Mouse (Mus musculus): ENCODE measurements around the gene Rnf182.

Gene Rnf182

DNA sequence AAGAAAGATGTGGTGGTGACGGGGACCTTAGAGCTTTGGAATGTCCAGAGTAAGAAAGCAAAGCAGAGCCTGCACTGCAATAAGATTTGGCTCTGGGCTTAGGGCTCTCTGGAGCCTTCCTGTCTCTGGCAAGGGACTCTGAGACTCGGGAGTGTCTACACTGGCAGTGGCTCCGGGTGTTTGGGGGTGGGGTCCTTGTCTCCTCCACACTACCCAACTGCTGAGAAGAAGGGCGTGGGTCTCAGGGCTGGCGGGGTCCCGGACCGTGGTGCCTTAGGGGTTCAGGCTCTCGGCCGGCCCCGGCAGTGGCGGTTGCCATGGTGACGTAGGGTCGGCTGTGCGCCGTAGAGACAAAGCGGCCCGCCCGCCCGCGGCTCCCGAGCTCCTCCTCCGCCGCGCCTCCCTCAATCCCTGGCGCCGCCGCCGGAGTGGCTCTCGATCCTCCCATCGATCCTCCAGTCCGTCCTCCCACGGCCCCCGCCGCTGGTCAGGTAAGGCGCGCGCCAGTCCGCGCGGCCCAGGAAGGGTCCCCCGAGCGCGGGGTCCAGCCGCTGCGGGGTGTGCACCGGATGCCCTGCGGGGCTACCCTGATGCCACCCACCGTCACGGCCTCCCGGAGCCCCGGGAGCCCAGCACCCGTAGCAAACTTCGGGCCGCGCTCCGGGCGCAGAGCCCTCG lies at the start of gene Rnf182:
Gene Rnf182, plus strand, starts transcription at position 134 of the 678 bp plus-strand sequence.
- peak; percentile 84 to 90 for DNase-seq

DNA sequence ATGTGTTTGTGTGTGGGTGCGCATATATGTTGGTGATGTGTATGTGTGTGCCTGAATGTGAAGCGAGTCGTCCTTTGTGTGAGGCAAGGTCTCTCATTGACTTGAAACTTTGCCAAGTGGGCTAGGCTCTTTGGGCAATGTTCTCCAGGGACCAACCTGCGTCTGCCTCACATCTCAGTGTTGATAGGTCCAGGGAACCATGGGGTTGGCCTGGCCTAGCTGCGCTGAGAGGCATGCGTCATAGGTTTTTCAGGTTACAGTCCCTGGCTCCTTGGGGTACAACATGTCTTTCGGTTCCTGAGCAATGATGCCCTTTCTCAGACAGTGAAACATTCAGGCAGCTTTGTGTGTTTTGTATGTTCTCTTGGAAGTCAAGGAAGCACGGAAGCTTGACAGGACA lies 49.3 kb upstream of the Rnf182 start:
- DNase-seq: no peak

DNA sequence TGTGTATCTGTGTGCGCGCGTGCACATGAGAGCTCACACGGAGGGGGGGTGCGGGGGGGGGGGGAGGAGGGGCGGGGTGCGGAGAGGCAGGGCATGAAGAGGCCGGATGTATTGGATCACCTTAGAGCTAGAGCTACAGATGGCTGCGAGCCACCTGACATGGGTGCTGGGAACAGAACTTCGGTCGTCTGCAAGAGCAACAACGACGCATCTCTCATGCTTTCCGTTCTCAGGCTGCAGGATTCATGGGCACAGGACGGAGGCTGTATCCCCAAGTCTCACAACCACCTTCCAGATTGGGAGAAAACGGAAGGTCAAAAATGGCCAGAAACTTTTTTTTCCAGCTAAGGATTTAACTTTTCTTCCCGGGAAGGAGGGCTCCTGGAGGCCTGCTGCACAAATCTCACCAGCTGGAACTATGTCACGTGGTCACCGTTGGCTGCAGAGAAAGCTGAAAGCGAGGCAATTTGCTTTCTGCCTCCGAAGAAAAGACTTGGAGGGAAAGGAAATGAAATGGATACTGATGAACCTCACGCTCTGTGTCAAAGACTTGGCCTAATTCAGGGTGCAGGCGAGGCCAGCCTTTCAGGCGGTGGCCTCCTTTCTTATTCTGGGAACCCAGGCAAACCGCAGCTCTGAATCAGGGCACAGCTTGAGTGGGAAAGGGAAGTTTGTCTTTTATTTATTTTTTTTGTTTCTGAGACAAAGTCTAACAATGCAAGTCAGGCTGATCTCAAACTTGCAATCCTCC lies 48.2 kb upstream of the Rnf182 start:
- DNase-seq: no peak

DNA sequence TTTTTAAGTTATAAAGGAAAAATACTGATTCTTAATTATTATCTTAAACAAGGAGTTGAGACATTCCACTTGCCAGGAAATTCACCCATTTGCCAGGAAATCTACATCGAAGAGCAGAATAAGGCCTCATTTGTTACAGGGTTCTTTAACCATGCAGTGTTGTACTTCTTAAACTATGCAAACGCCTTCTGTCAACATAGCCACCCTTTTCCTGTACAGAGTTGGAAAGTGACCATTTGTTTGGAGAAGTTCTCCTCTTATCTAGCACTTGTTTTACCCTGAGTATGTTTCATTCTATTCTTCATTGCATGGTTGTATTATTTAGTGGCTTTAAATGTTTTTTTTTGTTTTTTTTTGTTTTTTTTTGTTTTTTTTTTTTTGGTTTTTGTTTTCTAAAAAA lies 41.5 kb upstream of the Rnf182 start:
- no peak for DNase-seq

DNA sequence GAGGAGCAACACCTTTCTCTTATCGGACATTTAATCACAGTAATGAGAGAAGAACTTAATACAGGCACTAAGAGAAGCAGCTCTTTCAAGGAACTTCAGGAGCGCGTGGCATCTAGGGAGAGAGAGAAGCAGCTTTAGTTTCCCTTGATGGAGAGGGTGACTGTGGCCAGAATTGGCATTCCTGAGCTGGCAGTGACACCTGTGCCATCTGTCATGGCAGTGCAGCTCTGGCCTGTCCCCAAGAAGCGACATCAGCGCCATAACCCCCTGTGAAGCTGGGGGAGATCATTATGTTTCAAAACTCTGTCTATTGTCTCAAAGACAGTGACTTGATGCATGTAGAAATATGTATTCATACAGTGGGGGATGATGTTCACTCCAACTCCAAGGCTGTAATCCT lies 40.1 kb upstream of the Rnf182 start:
- peak; percentile 87 to 88 for DNase-seq

GRCm38 (mm10) chr13:43577254-43577653 lies 38.3 kb upstream of the Rnf182 start:
- DNase-seq: peak in 1 of 2 experiments; percentile 57

DNA sequence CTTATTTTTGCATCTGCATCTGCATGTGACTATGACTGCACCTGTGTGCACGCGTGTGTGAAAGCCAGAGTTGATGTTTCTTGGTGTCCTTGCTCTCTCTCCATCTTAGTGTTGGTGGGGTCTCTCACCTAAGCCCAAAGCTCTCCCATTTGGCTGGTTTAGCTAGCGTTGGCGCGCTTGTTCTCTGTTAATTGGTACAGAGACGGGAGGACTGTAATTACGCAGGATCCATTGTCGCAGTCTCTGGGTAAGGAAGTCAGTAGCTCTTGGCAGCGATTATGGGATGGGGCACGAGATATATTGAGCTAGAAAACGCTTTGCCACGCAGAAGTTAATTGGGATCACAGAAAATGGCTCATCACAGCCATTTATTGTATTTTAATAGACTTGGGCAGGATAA lies 37.7 kb upstream of the Rnf182 start:
- no peak for DNase-seq

DNA sequence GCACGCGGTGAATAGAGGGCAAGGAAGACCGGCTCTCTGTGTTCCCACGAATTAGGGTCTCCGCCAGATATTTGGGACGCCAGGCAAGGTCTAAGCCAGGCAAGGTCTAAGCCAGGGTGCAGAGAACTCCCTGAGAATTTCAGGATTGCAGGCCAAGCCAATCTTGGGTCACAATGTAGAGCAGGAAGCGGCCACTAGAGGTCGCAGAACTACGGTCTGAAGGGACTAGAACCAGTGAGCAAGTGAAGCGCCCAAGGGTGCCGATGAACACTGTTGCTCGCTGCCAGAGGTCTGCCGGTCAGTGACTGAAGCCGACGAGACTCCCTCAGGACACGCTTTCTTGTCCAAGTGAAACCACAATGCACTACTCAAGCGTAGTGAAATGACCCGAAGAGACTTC lies 35.8 kb upstream of the Rnf182 start:
- DNase-seq: peak; percentile 76 to 82

GRCm38 (mm10) chr13:43580661-43581060 lies 34.8 kb upstream of the Rnf182 start:
- no peak for DNase-seq

DNA sequence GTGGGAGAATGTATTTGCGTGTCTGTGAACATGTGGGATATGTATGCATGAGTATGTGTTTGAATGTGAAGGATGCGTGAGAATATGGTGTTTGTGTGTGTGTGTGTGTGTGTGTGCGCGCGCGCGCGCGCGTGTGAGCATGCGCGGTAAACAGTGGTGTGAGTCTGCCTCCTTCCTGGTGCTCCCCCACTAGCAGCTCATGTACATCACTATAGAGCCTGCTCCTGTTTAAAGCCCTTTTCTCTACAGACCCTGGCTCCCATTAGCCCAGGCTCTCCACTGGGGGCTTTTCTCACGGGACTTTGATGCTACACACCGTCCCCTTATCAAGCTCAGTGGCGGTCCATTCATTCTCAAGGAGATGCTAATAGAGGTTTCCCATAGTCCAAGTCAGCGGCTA lies 32.5 kb upstream of the Rnf182 start:
- DNase-seq: no peak

DNA sequence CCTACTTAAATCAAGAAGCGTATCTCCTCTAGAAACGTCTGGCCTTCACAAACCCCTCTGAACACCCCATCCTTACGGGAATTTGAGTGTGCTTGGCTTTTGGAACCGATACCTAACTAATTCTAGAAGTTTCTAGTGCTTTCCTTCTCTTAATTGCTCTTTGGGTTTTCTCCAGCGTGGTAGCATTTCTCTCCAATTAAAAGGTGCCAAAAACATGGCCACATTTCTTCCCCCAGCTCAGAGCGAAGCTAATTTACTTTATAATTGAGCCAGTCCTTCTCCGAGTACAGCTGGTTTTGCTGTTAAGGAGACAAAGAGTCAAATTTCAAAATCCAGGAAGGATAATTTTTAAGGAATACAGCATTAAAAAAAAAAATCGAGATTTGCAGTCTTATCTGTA lies 32.0 kb upstream of the Rnf182 start:
- no peak for DNase-seq

- no peak for DNase-seq
Measured at GRCm38 (mm10) chr13:43585335-43585734, 30.2 kb upstream of the Rnf182 start.

GRCm38 (mm10) chr13:43586966-43587365 lies 28.5 kb upstream of the Rnf182 start:
- DNase-seq: no peak

DNA sequence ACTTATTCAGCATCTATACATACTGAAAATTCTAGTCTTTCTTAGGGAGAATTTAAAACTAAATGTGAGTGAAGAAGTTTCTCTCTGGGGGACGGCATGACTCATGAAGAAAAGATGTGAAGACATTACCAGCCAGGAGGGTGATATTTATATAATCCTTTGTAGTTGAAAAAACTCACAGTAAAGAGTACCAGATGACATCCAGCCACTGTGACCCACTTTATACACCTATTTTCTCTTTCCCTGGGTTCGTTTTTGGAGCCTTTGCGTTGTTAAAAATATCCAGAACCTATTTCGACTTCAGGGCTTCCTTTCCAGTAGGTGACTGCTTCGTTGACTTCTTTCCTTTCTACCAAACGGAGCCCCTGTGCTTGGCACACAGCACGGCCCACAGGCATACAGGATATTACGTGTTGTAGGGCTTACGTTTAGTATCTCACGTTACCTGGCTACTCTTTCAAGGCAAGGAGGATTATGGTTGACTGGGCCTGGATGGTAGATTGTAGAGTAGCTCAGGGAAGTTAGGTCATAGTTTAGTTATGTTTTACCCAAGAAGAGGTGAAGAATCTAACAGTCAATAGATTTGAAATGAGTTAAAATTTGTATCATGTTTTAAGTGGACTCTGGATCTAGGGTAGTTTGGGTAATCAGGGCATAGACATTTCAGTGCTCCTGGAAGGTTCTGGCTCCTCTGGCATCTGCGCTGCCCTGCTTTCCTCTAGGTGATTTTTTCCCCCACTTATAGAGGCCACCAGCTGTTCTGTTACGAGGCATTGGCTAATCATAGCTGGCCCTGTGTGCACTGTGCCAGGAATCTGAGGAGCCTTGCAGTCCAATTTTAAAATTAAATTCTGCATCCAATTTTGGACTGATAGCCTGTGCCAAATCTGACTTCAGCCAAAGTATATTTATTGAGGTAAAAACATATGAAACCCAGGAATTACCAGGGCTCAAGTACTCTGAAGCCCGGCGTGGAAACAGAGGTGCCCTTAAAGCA lies 27.4 kb upstream of the Rnf182 start:
- peak; percentile 39 to 46 for DNase-seq

DNA sequence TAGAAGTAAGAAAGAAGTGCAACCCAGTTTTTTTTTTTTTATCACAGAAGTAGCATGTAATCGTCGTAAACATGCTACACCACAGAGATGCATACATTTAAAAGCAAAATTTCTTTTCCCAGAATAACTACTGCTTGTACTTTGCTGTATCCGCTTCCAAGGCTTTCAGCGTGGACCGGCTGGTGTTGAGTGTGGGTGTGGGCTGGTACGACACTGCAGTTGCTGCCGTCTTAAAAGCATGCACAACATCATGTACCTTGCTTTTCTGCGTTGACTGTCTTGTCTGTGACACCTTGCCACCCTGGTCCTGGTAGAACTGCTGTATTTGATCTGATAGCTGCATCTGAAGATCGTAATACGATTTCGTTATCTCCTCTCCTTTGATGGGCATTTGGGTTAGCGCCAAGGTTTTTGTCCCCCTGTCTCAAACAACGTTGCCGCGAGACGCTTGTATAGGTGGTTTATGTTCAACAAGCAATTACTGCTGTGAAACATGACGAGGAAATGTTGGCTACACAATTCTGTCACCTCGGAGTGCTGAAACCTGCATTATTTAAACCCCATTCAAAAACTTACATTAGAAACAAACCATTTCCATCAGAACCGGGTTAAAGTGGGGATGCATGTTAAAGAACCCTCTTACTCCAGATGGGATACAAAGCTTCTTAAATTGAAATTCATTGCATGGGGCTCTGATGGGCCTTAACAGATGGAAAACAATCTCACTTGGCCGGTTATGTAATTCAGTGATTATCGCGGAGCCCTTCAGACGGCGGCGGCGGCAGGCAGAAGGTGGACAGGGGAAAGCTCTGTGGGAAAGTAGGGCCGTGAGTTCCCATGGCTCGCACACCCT lies 23.5 kb upstream of the Rnf182 start:
- DNase-seq: peak; percentile 64 to 67

DNA sequence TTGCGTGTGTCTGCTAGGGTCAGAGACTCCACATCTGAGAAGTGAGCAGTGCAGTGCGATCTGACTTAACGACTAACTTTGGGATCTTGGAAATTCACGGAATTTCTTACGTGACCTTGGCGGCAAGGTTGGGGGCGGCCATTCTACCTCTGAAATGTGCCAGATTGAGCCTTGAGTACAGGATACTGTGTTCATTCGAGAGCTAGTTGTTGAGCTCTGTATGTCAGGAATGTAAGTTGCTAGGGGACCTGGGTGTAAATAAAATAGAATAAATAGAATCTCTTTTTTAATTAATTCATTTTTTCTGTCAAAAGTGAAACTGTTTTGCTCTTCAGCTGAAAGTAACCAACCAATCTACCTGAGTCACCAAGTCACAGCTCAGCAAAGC lies 22.8 kb upstream of the Rnf182 start:
- DNase-seq: no peak

DNA sequence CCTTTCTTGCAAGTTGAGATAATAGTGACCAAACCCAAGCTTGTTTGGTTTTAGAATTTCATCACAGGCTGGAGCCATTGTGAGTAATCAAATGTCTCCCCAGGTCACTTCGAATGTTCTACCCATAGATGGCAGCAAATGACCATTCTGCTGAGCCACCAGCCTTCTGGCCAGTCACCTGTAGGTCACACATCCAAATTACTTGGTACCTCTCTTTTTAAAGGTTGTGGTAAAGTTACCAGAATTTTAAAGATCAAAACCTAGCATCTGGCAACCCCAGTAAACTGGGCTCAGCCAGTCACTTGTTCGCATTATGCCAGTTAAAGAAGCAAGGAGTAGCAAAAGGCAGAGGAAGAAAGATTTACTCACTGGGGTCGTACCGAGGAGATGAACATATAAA lies 19.6 kb upstream of the Rnf182 start:
- peak; percentile 77 to 86 for DNase-seq

DNA sequence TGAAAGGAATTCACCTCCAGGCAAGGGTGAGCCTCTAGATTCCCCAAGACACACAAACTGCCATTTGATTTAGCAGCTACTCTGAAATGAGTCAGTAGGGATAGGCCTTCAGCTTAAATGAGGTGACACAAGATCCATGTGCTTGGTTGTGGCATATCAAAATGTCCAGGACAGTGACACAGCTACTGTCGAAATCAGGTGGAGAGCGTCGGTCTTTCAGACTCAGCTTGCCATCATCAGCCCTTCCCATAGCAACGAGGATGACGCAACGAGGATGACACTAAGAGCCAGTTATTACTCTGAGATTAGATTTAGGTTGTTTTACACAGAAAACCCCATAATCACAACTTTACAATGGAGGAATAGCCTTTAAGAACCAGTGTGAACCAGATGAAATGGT lies 14.5 kb upstream of the Rnf182 start:
- DNase-seq: no peak

DNA sequence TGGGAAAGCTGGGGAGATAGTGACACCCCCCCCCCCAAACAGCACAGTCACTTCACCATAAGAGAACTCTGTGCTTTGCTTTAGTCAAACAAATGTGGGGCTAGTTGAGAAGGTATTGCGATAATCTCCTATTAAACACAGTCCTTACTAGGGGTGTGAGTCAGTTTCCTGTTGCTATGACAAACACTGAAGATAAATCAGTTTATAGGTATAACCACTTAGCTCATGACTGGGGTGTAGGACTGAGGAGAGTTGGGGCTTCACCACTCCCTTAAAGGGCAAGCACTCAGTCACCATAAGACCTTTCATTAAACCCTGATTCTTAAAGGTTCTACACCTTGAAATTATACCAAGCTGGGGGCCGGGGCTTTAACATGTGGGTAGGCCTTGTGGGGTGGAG lies 13.1 kb upstream of the Rnf182 start:
- DNase-seq: no peak

DNA sequence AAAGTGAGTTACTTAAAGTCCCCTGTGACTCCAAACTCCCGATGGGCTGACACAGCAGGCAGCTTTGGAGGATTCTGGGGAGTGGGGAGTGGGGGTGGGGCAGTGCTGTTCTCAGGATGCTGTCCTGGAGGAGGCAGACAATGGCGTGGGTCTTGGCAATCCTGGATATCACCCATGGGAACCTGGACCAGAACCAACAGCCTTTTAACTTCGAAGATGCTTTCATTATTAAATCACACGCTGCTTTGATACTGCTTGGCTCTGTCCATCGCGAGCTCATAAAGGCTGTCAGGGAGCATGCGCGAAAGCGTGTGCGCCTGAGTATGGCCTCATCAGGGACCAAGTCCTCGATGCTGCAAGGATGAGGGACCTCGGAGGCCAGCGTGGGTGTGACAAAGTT lies 12.5 kb upstream of the Rnf182 start:
- peak; percentile 59 to 61 for DNase-seq

- DNase-seq: no peak
Measured at GRCm38 (mm10) chr13:43608854-43609253, 6.7 kb upstream of the Rnf182 start.

GRCm38 (mm10) chr13:43612040-43612439 lies 3.5 kb upstream of the Rnf182 start:
- no peak for DNase-seq

All from cerebellum, postnatal 14 days (tissue).